Comparison of ENCODE assay signal across 21 mouse cellular contexts in the genomic region with DNA sequence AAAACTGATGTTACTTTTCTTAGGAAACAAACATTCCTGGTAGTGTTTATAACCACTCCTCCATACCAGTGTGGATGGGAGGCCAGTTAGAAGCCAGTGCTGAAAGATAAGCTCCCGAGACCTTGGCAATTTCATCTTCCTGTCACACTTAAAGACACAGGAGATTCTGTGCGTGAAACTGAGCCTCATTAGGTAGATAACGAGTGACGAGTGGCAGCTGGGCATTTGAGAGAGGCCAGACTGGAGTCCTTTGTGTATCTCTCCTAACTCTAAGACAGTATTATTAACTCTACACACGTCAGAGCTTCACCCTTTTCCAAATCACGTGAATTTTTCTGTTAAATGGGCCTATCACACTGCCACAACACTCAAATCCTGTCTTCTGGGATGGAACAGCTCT.
DNase-seq lines count a peak whose midpoint lies in the region; ATAC-seq and TF ChIP-seq lines count a peak whose summit lies in the region.
"Had no signal": no experiment of that assay in that cellular context is flagged by ENCODE, and none has a peak within 500 bp of the region (broad histone marks: within the 10 kb centered on the region; RNA-seq: fewer than 3 reads in every experiment).

No protein-coding gene starts in this region.

- H3K4me3 ChIP-seq in hindbrain, embryonic 12.5 days: no peak overlapping the region
- H3K4me3 ChIP-seq in hindbrain, postnatal 0 days (ENCODE audit: low read length): no peak overlapping the region
- no peak overlapping the region for H3K4me3 ChIP-seq in midbrain, embryonic 14.5 days (replicated peaks; ENCODE audit: low read depth, low read length)
- no peak overlapping the region for H3K4me3 ChIP-seq in midbrain, embryonic 16.5 days (ENCODE audit: low read depth, low read length)
- H3K4me3 ChIP-seq in embryonic facial prominence, embryonic 11.5 days (ENCODE audit: low read depth, low read length): no peak overlapping the region
- H3K4me3 ChIP-seq: heart, adult 2 months; hindbrain, embryonic 15.5 days had no signal

- peak; percentile 61 for ATAC-seq in hindbrain, embryonic 12.5 days (ENCODE audit: low FRiP score)
- no peak for ATAC-seq in hindbrain, postnatal 0 days
- no peak; the same call in 1 of the 2 replicates for ATAC-seq in midbrain, embryonic 14.5 days (ENCODE audit: low FRiP score, low TSS enrichment)
- ATAC-seq in midbrain, embryonic 16.5 days: no peak
- no peak for ATAC-seq in embryonic facial prominence, embryonic 11.5 days (replicated peaks; ENCODE audit: insufficient number of reproducible peaks, low FRiP score, low TSS enrichment, low read depth)
- ATAC-seq: activated CD4-positive, CD25-positive, alpha-beta regulatory T cell, adult 4 months; forebrain, postnatal 0 days; intestine, embryonic 16.5 days had no signal

- WGBS in hindbrain, embryonic 12.5 days: 35% methylated on average over 6 of the region's 6 CpGs
- WGBS in hindbrain, postnatal 0 days: 40% methylated on average over 6 of the region's 6 CpGs
- 37% methylated on average over 6 of the region's 6 CpGs for WGBS in midbrain, embryonic 14.5 days
- WGBS in midbrain, embryonic 16.5 days: 34% methylated on average over 6 of the region's 6 CpGs
- 36% methylated on average over 6 of the region's 6 CpGs for WGBS in embryonic facial prominence, embryonic 11.5 days

- H3K4me2 ChIP-seq in hindbrain, embryonic 12.5 days (replicated peaks): no peak overlapping the region
- no peak overlapping the region for H3K4me2 ChIP-seq in hindbrain, postnatal 0 days (ENCODE audit: low read depth, low read length)
- H3K4me2 ChIP-seq in midbrain, embryonic 14.5 days (ENCODE audit: low read length): no peak overlapping the region
- no peak overlapping the region for H3K4me2 ChIP-seq in midbrain, embryonic 16.5 days (ENCODE audit: low read length)
- H3K4me2 ChIP-seq in embryonic facial prominence, embryonic 11.5 days (ENCODE audit: low read depth, low read length): no peak overlapping the region
- H3K4me2 ChIP-seq: hindbrain, embryonic 15.5 days had no signal

- no peak overlapping the region for H3K9ac ChIP-seq in hindbrain, embryonic 12.5 days
- H3K9ac ChIP-seq in hindbrain, postnatal 0 days (replicated peaks; ENCODE audit: low read length): no peak overlapping the region
- H3K9ac ChIP-seq in midbrain, embryonic 14.5 days (replicated peaks; ENCODE audit: low read length): no peak overlapping the region
- no peak overlapping the region for H3K9ac ChIP-seq in midbrain, embryonic 16.5 days (ENCODE audit: low read depth, low read length)
- H3K9ac ChIP-seq in embryonic facial prominence, embryonic 11.5 days (replicated peaks; ENCODE audit: low read length): no peak overlapping the region
- H3K9ac ChIP-seq: forebrain, postnatal 0 days; hindbrain, embryonic 15.5 days had no signal

- no peak overlapping the region for H3K27ac ChIP-seq in hindbrain, embryonic 12.5 days
- H3K27ac ChIP-seq in hindbrain, postnatal 0 days: no peak overlapping the region
- H3K27ac ChIP-seq in midbrain, embryonic 14.5 days (replicated peaks; ENCODE audit: low read depth, low read length): no peak overlapping the region
- no peak overlapping the region for H3K27ac ChIP-seq in midbrain, embryonic 16.5 days (ENCODE audit: low read length)
- H3K27ac ChIP-seq in embryonic facial prominence, embryonic 11.5 days (replicated peaks; ENCODE audit: low read depth, low read length): no peak overlapping the region
- H3K27ac ChIP-seq: heart, adult 2 months; hindbrain, embryonic 15.5 days had no signal

- H3K27me3 ChIP-seq in hindbrain, embryonic 12.5 days: no peaks in the 10 kb centered on the region
- no peaks in the 10 kb centered on the region for H3K27me3 ChIP-seq in hindbrain, postnatal 0 days (ENCODE audit: insufficient read depth, low read length)
- no peaks in the 10 kb centered on the region for H3K27me3 ChIP-seq in midbrain, embryonic 14.5 days (ENCODE audit: control insufficient read depth, insufficient read depth, low read length)
- no peaks in the 10 kb centered on the region for H3K27me3 ChIP-seq in midbrain, embryonic 16.5 days (ENCODE audit: control insufficient read depth, insufficient read depth, low read depth, low read length)
- H3K27me3 ChIP-seq in embryonic facial prominence, embryonic 11.5 days (ENCODE audit: control insufficient read depth, insufficient read depth, low read length): no peaks in the 10 kb centered on the region
- H3K27me3 ChIP-seq: hindbrain, embryonic 15.5 days had no signal

- H3K4me1 ChIP-seq in hindbrain, embryonic 12.5 days: 0 out of 2 replicates have a peak, but pooled peaks cover 2% of the 10 kb centered on the region
- no peaks in the 10 kb centered on the region for H3K4me1 ChIP-seq in hindbrain, postnatal 0 days (ENCODE audit: insufficient read depth, low read length)
- no peaks in the 10 kb centered on the region for H3K4me1 ChIP-seq in midbrain, embryonic 14.5 days (ENCODE audit: control insufficient read depth, insufficient read depth, low read length)
- no peaks in the 10 kb centered on the region for H3K4me1 ChIP-seq in midbrain, embryonic 16.5 days (ENCODE audit: control insufficient read depth, insufficient read depth, low read length)
- H3K4me1 ChIP-seq in embryonic facial prominence, embryonic 11.5 days (ENCODE audit: control insufficient read depth, insufficient read depth, low read length): no peaks in the 10 kb centered on the region
- H3K4me1 ChIP-seq: hindbrain, embryonic 15.5 days had no signal

- DNase-seq in embryo, embryonic 10 days (ENCODE audit: low spot score): peak; percentile 53
- no peak for DNase-seq in embryo, embryonic 9.5 days (ENCODE audit: extremely low spot score)
- no peak for DNase-seq in hindbrain, postnatal 0 days (ENCODE audit: low spot score)
- peak; percentile 25 for DNase-seq in midbrain, embryonic 14.5 days
- peak; percentile 7 for DNase-seq in embryonic facial prominence, embryonic 11.5 days (ENCODE audit: low spot score)
- DNase-seq in gastrocnemius, adult 18-20 months (ENCODE audit: low spot score): no peak
- DNase-seq: adrenal gland, adult 8-10 months; cerebellum, adult 9-11 months; forebrain, postnatal 0 days; gastrocnemius, postnatal 36 days; heart, adult 2 months; heart, postnatal 10 days; kidney, adult 9 months; kidney, postnatal 36 days; layer of hippocampus, postnatal 36 days; thymus, postnatal 14 days had no signal

- H3K9me3 ChIP-seq in hindbrain, embryonic 12.5 days (replicated peaks): no peaks in the 10 kb centered on the region
- H3K9me3 ChIP-seq in hindbrain, postnatal 0 days (ENCODE audit: low read length): no peaks in the 10 kb centered on the region
- H3K9me3 ChIP-seq in midbrain, embryonic 14.5 days (ENCODE audit: control insufficient read depth, low read length): no peaks in the 10 kb centered on the region
- no peaks in the 10 kb centered on the region for H3K9me3 ChIP-seq in midbrain, embryonic 16.5 days (replicated peaks; ENCODE audit: control insufficient read depth, low read length, poor library complexity, severe bottlenecking)
- no peaks in the 10 kb centered on the region for H3K9me3 ChIP-seq in embryonic facial prominence, embryonic 11.5 days (replicated peaks; ENCODE audit: control insufficient read depth, low read length)
- H3K9me3 ChIP-seq: hindbrain, embryonic 15.5 days had no signal

- no peak for TF ChIP-seq CTCF in hindbrain, postnatal 0 days (IDR thresholded peaks at IDR 0.05; ENCODE audit: low read depth)

- no peaks in the 10 kb centered on the region for H3K36me3 ChIP-seq in hindbrain, embryonic 12.5 days
- no peaks in the 10 kb centered on the region for H3K36me3 ChIP-seq in hindbrain, postnatal 0 days (ENCODE audit: insufficient read depth, low read length)
- H3K36me3 ChIP-seq in midbrain, embryonic 14.5 days (ENCODE audit: control insufficient read depth, insufficient read depth, low read length): no peaks in the 10 kb centered on the region
- no peaks in the 10 kb centered on the region for H3K36me3 ChIP-seq in midbrain, embryonic 16.5 days (ENCODE audit: control insufficient read depth, insufficient read depth, low read length)
- no peaks in the 10 kb centered on the region for H3K36me3 ChIP-seq in embryonic facial prominence, embryonic 11.5 days (replicated peaks; ENCODE audit: control insufficient read depth, insufficient read depth, low read depth, low read length)
- H3K36me3 ChIP-seq: hindbrain, embryonic 15.5 days had no signal

Comparison
In these comparisons a context has a peak if more than half of its experiments do, and no peak if none do; other contexts are left out.
1. DNase-seq: peak in embryo, embryonic 10 days (single experiment), midbrain, embryonic 14.5 days (single experiment) and embryonic facial prominence, embryonic 11.5 days (single experiment); none in embryo, embryonic 9.5 days (single experiment), hindbrain, postnatal 0 days (single experiment) and gastrocnemius, adult 18-20 months (single experiment).